Mouse (Mus musculus): ENCODE measurements around the gene Ddah1. TPM values are rescaled to one million over a fixed set of nuclear protein-coding genes. Genes with fewer than 3 reads are reported as not detected.
A peak's percentile ranks its signal among the peaks of the same experiment; 100 is the strongest.

Gene Ddah1
- polyA plus RNA-seq, 1 experiment from 2014 or later: 25.4 TPM

DNA sequence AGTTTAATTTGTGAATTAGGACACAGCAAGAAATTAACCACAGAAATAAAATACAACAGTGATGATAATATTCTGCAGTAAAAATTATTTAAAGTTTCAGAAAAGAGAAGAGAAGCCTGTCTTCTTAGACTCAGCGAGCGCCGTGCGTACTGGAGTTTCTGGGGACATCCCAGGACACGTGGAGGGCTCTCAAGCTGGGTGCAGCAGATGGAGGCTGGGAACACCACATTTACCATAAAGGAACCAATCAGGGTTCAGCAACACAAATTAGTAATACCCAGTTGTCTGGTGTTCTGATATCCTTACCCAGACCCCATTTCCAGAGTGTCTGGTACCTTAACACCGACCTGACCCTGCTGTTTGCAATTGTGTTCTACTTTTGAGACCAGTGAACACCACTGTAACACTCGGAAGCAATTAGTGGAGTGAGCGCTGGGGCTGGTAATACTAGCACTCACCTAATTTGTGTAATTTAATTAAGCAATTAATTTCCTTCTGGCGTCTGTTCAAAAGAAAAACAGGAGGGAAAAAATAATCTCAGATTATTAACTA, 14.9 kb upstream of the Ddah1 start:
- ATAC-seq (replicated peaks; ENCODE audit: insufficient number of reproducible peaks, insufficient read depth, low FRiP score, low read depth): no peak
- Histone ChIP-seq H3K4me3 (no peak overlapping the region), H3K27ac (no peak overlapping the region), H3K9me3 (replicated peaks) (no peaks in the 10 kb centered on the region), H3K4me1 (replicated peaks) (no peaks in the 10 kb centered on the region), H3K9ac (no peak overlapping the region), H3K27me3 (no peaks in the 10 kb centered on the region), H3K36me3 (no peaks in the 10 kb centered on the region), H3K4me2 (no peak overlapping the region)
- 85% methylated on average over 9 of the region's 9 CpGs for WGBS

DNA sequence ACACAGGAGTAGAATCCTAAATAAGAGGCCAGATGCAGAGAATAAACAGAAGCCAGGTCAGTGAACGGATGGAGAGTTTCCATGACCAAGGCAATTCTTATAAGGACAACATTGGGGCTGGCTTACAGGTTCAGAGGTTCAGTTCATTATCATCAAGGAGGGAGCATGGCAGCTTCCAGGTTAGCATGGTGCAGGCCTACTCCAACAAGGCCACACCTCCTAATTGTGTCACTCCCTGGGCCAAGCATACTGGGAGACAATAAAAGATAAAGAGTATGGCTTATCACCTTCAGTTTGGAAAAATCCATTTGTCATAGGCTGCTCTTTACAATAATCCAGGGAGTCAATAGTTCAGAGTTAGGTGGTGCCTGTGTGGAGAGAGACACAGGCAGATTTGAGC, 9.8 kb upstream of the Ddah1 start:
- H3K4me1 ChIP-seq (replicated peaks): no peaks in the 10 kb centered on the region
- H3K4me2 ChIP-seq: no peak overlapping the region
- H3K36me3 ChIP-seq: no peaks in the 10 kb centered on the region
- H3K9me3 ChIP-seq (replicated peaks): no peaks in the 10 kb centered on the region
- 79% methylated on average over 1 of the region's 1 CpGs for WGBS
- H3K27ac ChIP-seq: no peak overlapping the region
- ATAC-seq (replicated peaks; ENCODE audit: insufficient number of reproducible peaks, insufficient read depth, low FRiP score, low read depth): no peak
- no peak overlapping the region for H3K4me3 ChIP-seq
- H3K9ac ChIP-seq: no peak overlapping the region
- no peaks in the 10 kb centered on the region for H3K27me3 ChIP-seq

DNA sequence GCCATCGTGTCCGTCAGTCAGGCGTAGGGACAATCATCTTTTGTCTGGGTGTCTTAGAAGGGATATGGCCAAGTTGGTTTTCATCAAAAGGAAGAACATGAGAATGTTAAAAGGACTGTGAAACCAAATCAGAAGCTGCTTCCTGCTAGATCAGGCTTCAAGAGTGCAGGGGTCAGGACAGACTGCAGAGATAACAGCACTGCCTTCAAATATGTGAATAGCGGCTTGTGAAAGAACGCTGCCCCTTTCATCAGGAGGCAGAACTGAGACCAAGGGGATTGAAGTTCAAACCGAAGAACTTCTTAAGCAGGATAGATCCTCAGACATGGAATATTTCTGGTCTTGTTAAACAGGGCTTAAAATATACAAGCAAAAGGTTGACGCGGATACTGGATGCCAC, 2.0 kb upstream of the Ddah1 start:
- WGBS: 62% methylated on average over 8 of the region's 8 CpGs

DNA sequence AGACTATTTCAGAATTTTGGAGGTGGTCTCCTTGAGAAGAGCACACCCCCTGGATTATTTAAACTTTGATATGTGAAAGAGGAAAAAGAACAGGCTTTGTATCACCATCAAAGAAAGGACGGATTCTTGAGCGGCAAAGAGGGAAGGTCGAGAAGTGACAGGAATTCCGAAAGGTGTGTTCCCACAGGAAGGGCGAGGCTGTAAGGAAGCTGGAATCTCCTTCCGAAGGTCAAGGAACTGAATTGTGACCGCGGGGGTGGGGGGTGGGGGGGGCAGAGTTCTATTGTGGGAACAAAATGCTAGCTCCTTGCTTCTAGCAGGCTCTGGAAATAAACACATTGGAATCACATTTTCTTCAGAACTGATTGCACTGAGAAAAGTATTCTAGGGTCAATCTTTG, 1.3 kb upstream of the Ddah1 start:
- Histone ChIP-seq H3K4me2 (no peak overlapping the region), H3K4me1 (replicated peaks) (peaks cover 22% of the 10 kb centered on the region), H3K9me3 (replicated peaks) (no peaks in the 10 kb centered on the region), H3K4me3 (no peak overlapping the region), H3K27ac (no peak overlapping the region), H3K9ac (no peak overlapping the region), H3K27me3 (peaks cover 21% of the 10 kb centered on the region; the same call in 1 of the 2 replicates), H3K36me3 (no peaks in the 10 kb centered on the region)
- 59% methylated on average over 8 of the region's 8 CpGs for WGBS
- no peak for ATAC-seq (replicated peaks; ENCODE audit: insufficient number of reproducible peaks, insufficient read depth, low FRiP score, low read depth)

More for the DNA sequence above, 2.0 kb upstream of the Ddah1 start:
- Histone ChIP-seq H3K4me2 (no peak overlapping the region), H3K4me3 (no peak overlapping the region), H3K9me3 (replicated peaks) (no peaks in the 10 kb centered on the region), H3K27me3 (peaks cover 17% of the 10 kb centered on the region; the same call in 1 of the 2 replicates), H3K27ac (no peak overlapping the region), H3K9ac (no peak overlapping the region), H3K4me1 (replicated peaks) (peaks cover 22% of the 10 kb centered on the region), H3K36me3 (no peaks in the 10 kb centered on the region)
- no peak for ATAC-seq (replicated peaks; ENCODE audit: insufficient number of reproducible peaks, insufficient read depth, low FRiP score, low read depth)

DNA sequence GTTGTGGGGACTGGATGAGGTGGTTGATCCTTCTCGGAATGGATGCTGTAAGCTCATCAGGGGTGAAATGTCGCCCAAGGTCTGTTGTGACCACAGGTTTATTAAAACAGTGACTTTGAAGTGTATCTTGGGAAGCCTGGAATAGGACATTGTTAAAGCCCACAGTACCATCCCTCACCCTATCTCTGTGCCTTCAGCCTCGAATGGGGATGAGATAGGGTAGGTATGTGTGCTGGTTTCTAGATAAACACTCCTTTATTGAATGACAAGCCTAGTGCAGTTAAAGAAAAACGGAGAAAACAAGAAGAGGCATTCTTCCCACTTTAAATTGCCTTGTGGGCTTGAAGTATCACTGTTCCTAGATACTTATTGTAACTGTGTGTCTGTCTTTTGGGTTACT, 631 bp upstream of the Ddah1 start:
- ATAC-seq (replicated peaks; ENCODE audit: insufficient number of reproducible peaks, insufficient read depth, low FRiP score, low read depth): no peak
- 27% methylated on average over 4 of the region's 4 CpGs for WGBS
- H3K4me1 ChIP-seq (replicated peaks): peaks cover 22% of the 10 kb centered on the region
- H3K36me3 ChIP-seq: no peaks in the 10 kb centered on the region
- no peak overlapping the region for H3K27ac ChIP-seq
- H3K9ac ChIP-seq: no peak overlapping the region
- H3K4me2 ChIP-seq: peak overlapping the region; percentile 99
- peaks cover 21% of the 10 kb centered on the region; the same call in 1 of the 2 replicates for H3K27me3 ChIP-seq
- no peaks in the 10 kb centered on the region for H3K9me3 ChIP-seq (replicated peaks)
- H3K4me3 ChIP-seq: peak overlapping the region; percentile 73; the same call in 1 of the 2 replicates

DNA sequence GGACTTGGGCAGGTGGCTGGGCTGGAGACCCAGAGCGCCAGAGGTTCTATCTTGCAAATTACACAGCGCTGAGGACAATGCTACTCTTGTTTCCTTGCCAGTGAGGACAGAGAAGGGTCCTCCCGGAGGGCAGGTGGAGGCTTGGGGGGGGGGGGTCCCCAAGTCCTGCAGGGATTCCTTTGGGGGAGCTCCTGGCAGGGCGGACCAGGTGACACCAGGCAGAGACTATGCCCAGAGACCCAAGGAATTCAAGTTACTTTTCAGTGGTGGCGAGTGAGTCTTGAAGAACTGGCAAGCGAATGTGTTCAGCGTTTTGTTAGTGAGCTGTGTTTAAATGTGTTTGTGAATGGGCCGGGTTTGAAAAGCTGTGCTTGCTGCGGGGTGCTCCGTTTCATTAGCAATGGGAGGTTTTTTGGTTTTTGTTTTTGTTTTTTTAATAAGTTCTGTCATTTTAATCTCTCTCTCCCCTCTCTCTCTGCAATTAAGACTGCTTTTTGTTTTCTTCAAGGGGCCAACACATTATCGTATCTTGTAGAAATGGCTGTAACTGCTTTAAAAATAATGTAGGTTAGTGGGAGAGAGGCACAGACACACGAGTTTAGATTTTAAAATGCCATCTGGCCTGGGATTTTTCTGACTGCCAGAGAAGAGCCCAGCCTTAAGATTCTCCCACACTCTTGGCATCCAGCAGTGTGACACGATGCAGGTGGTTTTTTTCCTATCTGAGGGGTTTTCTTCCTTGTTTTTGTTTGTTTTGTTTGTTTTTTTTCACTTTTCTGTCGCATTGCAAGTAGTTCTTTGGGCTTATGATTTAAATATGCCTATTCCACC, 1.1 kb downstream of the Ddah1 start:
- Histone ChIP-seq H3K36me3 (no peaks in the 10 kb centered on the region), H3K27me3 (peaks cover 21% of the 10 kb centered on the region; the same call in 1 of the 2 replicates), H3K9me3 (replicated peaks) (no peaks in the 10 kb centered on the region), H3K4me1 (replicated peaks) (peaks cover 22% of the 10 kb centered on the region), H3K4me2 (peak overlapping the region; percentile 99), H3K4me3 (peak overlapping the region; percentile 73), H3K27ac (no peak overlapping the region), H3K9ac (peak overlapping the region; percentile 78)
- 29% methylated on average over 14 of the region's 14 CpGs for WGBS
- ATAC-seq (replicated peaks; ENCODE audit: insufficient number of reproducible peaks, insufficient read depth, low FRiP score, low read depth): no peak

DNA sequence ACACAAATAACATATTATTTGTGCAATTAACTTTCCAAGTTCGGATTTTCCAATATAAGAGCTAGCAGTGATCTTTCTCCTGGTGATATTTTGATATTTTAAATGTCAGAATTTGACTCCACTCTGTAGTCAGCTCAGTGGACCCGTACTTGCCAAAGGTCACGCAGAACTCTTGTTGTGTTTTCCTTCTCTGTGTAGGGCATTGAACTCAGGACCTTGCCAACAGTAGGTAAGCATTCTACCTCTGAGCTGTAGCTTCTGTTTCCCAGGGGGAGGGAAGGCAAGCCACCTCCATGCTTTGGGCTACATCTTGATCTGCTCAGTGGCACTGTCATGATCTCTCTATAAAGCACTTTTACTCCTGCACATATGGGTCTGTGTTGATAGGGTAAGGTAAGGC, 2.1 kb downstream of the Ddah1 start:
- H3K36me3 ChIP-seq: no peaks in the 10 kb centered on the region
- WGBS: 91% methylated on average over 3 of the region's 3 CpGs
- H3K4me2 ChIP-seq: no peak overlapping the region

DNA sequence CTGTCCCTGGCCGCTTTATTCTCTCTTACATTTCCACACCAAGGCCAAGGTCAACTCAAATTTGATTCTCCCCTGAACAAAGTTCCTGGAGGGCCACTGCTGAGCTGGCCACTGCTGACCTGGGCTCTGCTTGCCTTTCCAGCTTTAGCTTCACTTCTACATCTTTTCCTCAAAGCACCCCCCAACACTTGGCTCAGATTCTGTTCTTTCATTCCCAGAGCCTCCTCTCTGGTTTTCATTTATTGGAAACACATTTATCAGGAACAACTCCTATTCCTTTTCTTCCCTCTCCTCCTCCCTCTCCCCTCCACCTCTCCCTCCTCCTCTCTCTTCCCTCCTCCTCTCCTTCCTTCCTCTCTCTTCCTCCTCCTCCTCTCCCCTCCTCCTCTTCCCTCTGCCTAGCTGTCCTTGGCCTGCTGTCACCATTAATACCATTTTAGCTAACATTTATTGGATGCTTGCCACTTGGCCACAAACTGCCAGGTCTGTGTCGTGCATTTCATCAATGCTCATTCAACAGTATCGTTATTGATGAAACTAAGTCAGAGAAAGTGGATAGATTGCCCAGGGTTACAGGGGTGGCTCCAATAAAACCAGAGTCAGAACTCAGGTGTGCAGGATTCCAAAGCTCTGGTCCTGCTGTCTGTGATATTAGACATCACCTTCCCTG, 3.2 kb downstream of the Ddah1 start:
- WGBS: 56% methylated on average over 3 of the region's 3 CpGs
- Histone ChIP-seq H3K4me2 (no peak overlapping the region), H3K9ac (no peak overlapping the region), H3K27me3 (peaks cover 21% of the 10 kb centered on the region; the same call in 1 of the 2 replicates), H3K36me3 (no peaks in the 10 kb centered on the region), H3K4me1 (replicated peaks) (peaks cover 22% of the 10 kb centered on the region), H3K27ac (no peak overlapping the region), H3K9me3 (replicated peaks) (no peaks in the 10 kb centered on the region), H3K4me3 (no peak overlapping the region)
- ATAC-seq (replicated peaks; ENCODE audit: insufficient number of reproducible peaks, insufficient read depth, low FRiP score, low read depth): no peak

More for the DNA sequence above, 2.1 kb downstream of the Ddah1 start:
- Histone ChIP-seq H3K4me1 (replicated peaks) (peaks cover 22% of the 10 kb centered on the region), H3K4me3 (no peak overlapping the region), H3K9ac (no peak overlapping the region), H3K9me3 (replicated peaks) (no peaks in the 10 kb centered on the region), H3K27me3 (peaks cover 21% of the 10 kb centered on the region; the same call in 1 of the 2 replicates), H3K27ac (no peak overlapping the region)
- no peak for ATAC-seq (replicated peaks; ENCODE audit: insufficient number of reproducible peaks, insufficient read depth, low FRiP score, low read depth)

DNA sequence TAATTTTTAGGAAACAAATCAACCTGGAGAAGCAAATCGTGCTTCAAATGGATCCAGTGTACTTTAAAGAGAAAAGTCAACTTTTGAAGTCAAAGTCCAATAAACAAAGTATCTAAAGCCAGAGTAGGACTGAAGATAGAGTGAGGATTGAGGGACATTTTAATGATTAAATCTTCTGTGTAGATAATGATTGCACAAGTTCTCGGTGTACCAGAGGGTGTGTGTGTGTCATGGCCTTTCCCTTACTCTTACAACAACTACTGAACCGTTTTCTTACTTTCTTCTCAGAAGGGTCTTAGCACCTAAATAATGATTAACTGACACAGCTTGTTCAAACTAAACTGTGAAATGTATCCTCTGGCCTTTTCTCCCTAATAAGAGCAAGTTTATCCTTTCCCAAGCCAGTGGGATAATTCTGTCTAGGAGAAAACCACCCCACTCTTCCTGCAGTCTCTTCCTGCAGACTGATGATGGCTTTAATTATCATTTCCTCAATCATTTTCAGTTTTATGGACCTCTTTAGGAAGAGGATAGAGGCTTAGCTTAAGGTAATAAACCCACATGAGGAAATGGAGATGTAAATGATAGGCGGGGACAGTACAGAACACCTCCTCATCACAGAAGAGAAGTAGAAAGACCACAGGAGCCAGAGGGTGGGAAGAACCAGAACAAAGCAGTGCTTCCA, 4.6 kb downstream of the Ddah1 start:
- 84% methylated on average over 4 of the region's 4 CpGs for WGBS
- peaks cover 15% of the 10 kb centered on the region; the same call in 1 of the 2 replicates for H3K27me3 ChIP-seq
- no peak overlapping the region for H3K4me2 ChIP-seq
- H3K9me3 ChIP-seq (replicated peaks): no peaks in the 10 kb centered on the region
- H3K9ac ChIP-seq: no peak overlapping the region
- H3K4me3 ChIP-seq: no peak overlapping the region
- no peak for ATAC-seq (replicated peaks; ENCODE audit: insufficient number of reproducible peaks, insufficient read depth, low FRiP score, low read depth)
- no peak overlapping the region for H3K27ac ChIP-seq
- no peaks in the 10 kb centered on the region for H3K36me3 ChIP-seq
- H3K4me1 ChIP-seq (replicated peaks): peaks cover 17% of the 10 kb centered on the region

DNA sequence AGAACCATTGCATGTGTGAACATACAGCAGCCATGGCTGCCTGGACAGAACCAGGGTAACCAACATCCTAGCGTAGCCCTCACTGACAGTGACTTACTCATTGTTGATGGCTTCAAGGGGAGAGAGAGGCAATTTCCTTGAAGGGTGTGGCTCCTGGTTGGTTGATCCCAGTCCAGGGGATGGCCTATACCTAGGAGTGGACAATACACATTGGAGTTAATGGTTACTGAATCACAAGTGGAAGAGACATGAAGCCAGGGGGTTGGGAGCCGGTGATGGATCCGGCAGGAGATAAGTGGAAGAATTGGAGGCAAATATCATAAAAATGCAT, 5.1 kb downstream of the Ddah1 start:
- Histone ChIP-seq H3K9ac (no peak overlapping the region), H3K4me2 (no peak overlapping the region), H3K27ac (no peak overlapping the region), H3K4me1 (replicated peaks) (peaks cover 13% of the 10 kb centered on the region), H3K4me3 (no peak overlapping the region), H3K27me3 (peaks cover 14% of the 10 kb centered on the region; the same call in 1 of the 2 replicates), H3K9me3 (replicated peaks) (no peaks in the 10 kb centered on the region), H3K36me3 (no peaks in the 10 kb centered on the region)
- ATAC-seq (replicated peaks; ENCODE audit: insufficient number of reproducible peaks, insufficient read depth, low FRiP score, low read depth): no peak
- WGBS: 90% methylated on average over 3 of the region's 3 CpGs

DNA sequence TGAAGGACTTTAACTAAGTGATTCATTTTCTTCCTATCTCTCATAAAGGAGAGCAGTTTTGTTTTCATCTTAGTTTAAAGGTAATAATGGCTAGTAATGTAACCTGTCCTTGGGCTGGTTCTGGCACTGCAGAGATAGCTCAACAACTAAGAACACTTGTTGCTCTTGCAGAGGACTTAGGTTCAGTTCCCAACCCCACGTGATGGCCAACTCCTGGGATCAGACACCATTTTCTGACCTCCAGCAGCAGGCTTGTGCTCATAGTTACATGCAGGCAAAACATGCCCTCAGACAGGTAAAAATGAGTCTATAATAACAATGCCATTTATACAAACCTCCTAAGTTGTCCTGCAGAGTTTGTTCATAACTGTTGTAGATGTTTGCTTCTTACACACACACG, 5.9 kb downstream of the Ddah1 start:
- Histone ChIP-seq H3K4me2 (no peak overlapping the region), H3K4me1 (replicated peaks) (peaks cover 5% of the 10 kb centered on the region), H3K9ac (no peak overlapping the region), H3K27me3 (peaks cover 12% of the 10 kb centered on the region; the same call in 1 of the 2 replicates), H3K9me3 (replicated peaks) (no peaks in the 10 kb centered on the region), H3K27ac (no peak overlapping the region), H3K4me3 (no peak overlapping the region), H3K36me3 (no peaks in the 10 kb centered on the region)
- 83% methylated on average over 2 of the region's 2 CpGs for WGBS
- no peak for ATAC-seq (replicated peaks; ENCODE audit: insufficient number of reproducible peaks, insufficient read depth, low FRiP score, low read depth)

Measured in heart, embryonic 15.5 days (tissue).